Comparison of ENCODE assay signal across 21 mouse cellular contexts in the genomic region with DNA sequence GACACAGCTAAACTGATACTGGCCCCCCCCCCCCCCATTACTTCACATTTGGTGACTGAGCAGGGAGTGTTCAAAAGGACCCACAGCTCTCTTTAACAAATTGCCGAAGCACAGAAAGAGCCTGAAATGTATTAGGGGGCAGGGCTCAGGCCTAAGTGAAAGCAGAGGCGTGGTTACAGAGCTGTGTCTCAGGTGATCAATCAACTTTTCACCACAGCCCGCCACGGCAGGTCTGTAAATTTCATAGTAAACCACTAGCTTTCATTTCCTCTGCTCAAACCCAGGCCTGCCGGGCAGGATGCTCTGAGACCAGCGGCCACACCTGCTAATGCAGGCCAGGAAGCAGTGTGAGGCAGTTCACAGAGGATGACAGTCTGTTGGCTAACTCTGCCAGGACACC.
DNase-seq lines count a peak whose midpoint lies in the region; ATAC-seq and TF ChIP-seq lines count a peak whose summit lies in the region.
"Had no signal": no experiment of that assay in that cellular context is flagged by ENCODE, and none has a peak within 500 bp of the region (broad histone marks: within the 10 kb centered on the region; RNA-seq: fewer than 3 reads in every experiment).

No protein-coding gene starts in this region.

- TF ChIP-seq CTCF in CH12.LX (conservative IDR thresholded peaks at IDR 0.05 in 1 of 2, IDR thresholded peaks at IDR 0.05 in 1 of 2; ENCODE audit: low read depth in 2 of 2, low read length in 2 of 2): no peak

- in situ Hi-C loops in CH12.LX (cut with MboI; ENCODE audit: low pct_ligation_motif_present, low pct_unique_long_range_greater_than_20kb, low sequenced_read_pairs): no loop called here

- TF ChIP-seq EP300 in CH12.LX (IDR thresholded peaks at IDR 0.05; ENCODE audit: low read length): peak; percentile 44; the same call in 1 of the 2 replicates

- dilution Hi-C loops in CH12.LX (cut with MboI; ENCODE audit: extremely low pct_ligation_motif_present, extremely low pct_unique_long_range_greater_than_20kb, low sequenced_read_pairs): no loop called here

- WGBS in limb, embryonic 14.5 days: 2% methylated on average over 6 of the region's 6 CpGs

- H3K9ac ChIP-seq in CH12.LX (ENCODE audit: insufficient read depth, low read depth): no peak overlapping the region
- no peak overlapping the region for H3K9ac ChIP-seq in limb, embryonic 14.5 days (ENCODE audit: low read depth, low read length, severe bottlenecking)
- H3K9ac ChIP-seq: forebrain, embryonic 12.5 days; intestine, embryonic 15.5 days; limb, embryonic 15.5 days had no signal

- peak; percentile 3 to 14 for DNase-seq in B cell, adult 2 months
- DNase-seq in CH12.LX (ENCODE audit: extremely low read depth): peak; percentile 72
- no peak for DNase-seq in limb, embryonic 14.5 days (ENCODE audit: low spot score)
- no peak for DNase-seq in right cerebral cortex, adult 18-20 months
- no peak for DNase-seq in yolk sac, embryonic 10.5 days (ENCODE audit: low spot score)
- DNase-seq in kidney, adult 9 months: no peak
- DNase-seq in kidney, postnatal 4 days: no peak
- DNase-seq: adrenal gland, postnatal 25 days; cerebellum, adult 18-20 months; gastrocnemius, postnatal 25 days; heart, postnatal 4 days; kidney, postnatal 10 days; lung, postnatal 14 days; thymus, adult 2 months had no signal

- H3K4me3 ChIP-seq in CH12.LX (replicated peaks in 1 of 3; ENCODE audit: low read depth in 2 of 3, low read length in 2 of 3, poor library complexity in 1 of 3): no peak overlapping the region
- H3K4me3 ChIP-seq in limb, embryonic 14.5 days (replicated peaks; ENCODE audit: low read length): no peak overlapping the region
- H3K4me3 ChIP-seq: forebrain, embryonic 12.5 days; heart, embryonic 10.5 days; intestine, embryonic 15.5 days; left cerebral cortex, adult 2 months; limb, embryonic 15.5 days; midbrain, embryonic 10.5 days had no signal

- no peak for TF ChIP-seq POLR2A in CH12.LX (IDR thresholded peaks at IDR 0.05; ENCODE audit: low read depth, low read length)
- TF ChIP-seq POLR2A in limb, embryonic 14.5 days (IDR thresholded peaks at IDR 0.05; ENCODE audit: borderline replicate concordance, extremely low read depth, insufficient read depth, insufficient read length): no peak

- ATAC-seq in hematopoietic stem cell, adult 5-6 weeks (replicated peaks in 1 of 2; ENCODE audit: insufficient read depth in 1 of 2, low FRiP score in 2 of 2, low TSS enrichment in 1 of 2, low read depth in 1 of 2, poor library complexity in 2 of 2, severe bottlenecking in 2 of 2): peak; percentile 87 to 94
- ATAC-seq in limb, embryonic 14.5 days (ENCODE audit: low FRiP score, low read depth): peak; percentile 50; the same call in 1 of the 2 replicates
- ATAC-seq: intestine, embryonic 15.5 days had no signal

- no peak overlapping the region for H3K4me2 ChIP-seq in CH12.LX (ENCODE audit: insufficient read depth, low read depth, poor library complexity, severe bottlenecking)
- no peak overlapping the region for H3K4me2 ChIP-seq in limb, embryonic 14.5 days (replicated peaks; ENCODE audit: low read depth, low read length, severe bottlenecking)
- H3K4me2 ChIP-seq: forebrain, embryonic 12.5 days; intestine, embryonic 15.5 days; limb, embryonic 15.5 days had no signal

- peaks cover 18 to 63% of the 10 kb centered on the region in 2 experiments for H3K36me3 ChIP-seq in CH12.LX (replicated peaks in 1 of 2; ENCODE audit: control insufficient read depth in 1 of 2, insufficient read depth in 1 of 2, low read length in 1 of 2)
- no peaks in the 10 kb centered on the region for H3K36me3 ChIP-seq in limb, embryonic 14.5 days (ENCODE audit: control insufficient read depth, insufficient read depth, low read length)
- H3K36me3 ChIP-seq: intestine, embryonic 15.5 days had no signal

- peaks cover 0 to 10% of the 10 kb centered on the region in 2 experiments; a peak in 3 of 4 replicates for H3K4me1 ChIP-seq in CH12.LX (ENCODE audit: control insufficient read depth in 1 of 2, insufficient read depth in 2 of 2)
- peaks cover 3% of the 10 kb centered on the region; the same call in 1 of the 2 replicates for H3K4me1 ChIP-seq in limb, embryonic 14.5 days (ENCODE audit: control insufficient read depth, insufficient read depth, low read length)
- H3K4me1 ChIP-seq: intestine, embryonic 15.5 days had no signal

- H3K79me2 ChIP-seq in CH12.LX (replicated peaks; ENCODE audit: control insufficient read depth, extremely low read depth, insufficient read depth, poor library complexity, severe bottlenecking): no peaks in the 10 kb centered on the region

- H3K9me3 ChIP-seq in CH12.LX (replicated peaks; ENCODE audit: low read length): no peaks in the 10 kb centered on the region
- H3K9me3 ChIP-seq in limb, embryonic 14.5 days (ENCODE audit: control insufficient read depth, low read length): no peaks in the 10 kb centered on the region
- H3K9me3 ChIP-seq: forebrain, embryonic 12.5 days; heart, embryonic 10.5 days; intestine, embryonic 15.5 days; limb, embryonic 15.5 days; midbrain, embryonic 10.5 days had no signal

- no peak for TF ChIP-seq RAD21 in CH12.LX (IDR thresholded peaks at IDR 0.05; ENCODE audit: low read depth, low read length)

- no peak overlapping the region for H3K27ac ChIP-seq in CH12.LX (ENCODE audit: insufficient read depth, low read depth)
- H3K27ac ChIP-seq in limb, embryonic 14.5 days (replicated peaks; ENCODE audit: low read depth, low read length): no peak overlapping the region
- H3K27ac ChIP-seq: forebrain, embryonic 12.5 days; heart, embryonic 10.5 days; intestine, embryonic 15.5 days; left cerebral cortex, adult 2 months; limb, embryonic 15.5 days; midbrain, embryonic 10.5 days had no signal

- no peaks in the 10 kb centered on the region for H3K27me3 ChIP-seq in CH12.LX (replicated peaks)
- no peaks in the 10 kb centered on the region for H3K27me3 ChIP-seq in limb, embryonic 14.5 days (ENCODE audit: control insufficient read depth, insufficient read depth, low read length)
- H3K27me3 ChIP-seq: forebrain, embryonic 12.5 days; intestine, embryonic 15.5 days had no signal

TF ChIP-seq in CH12.LX, 34 proteins besides CTCF, POLR2A, EP300 and RAD21:
- no peak for TF ChIP-seq NRF1 (IDR thresholded peaks at IDR 0.05; ENCODE audit: low read depth, low read length)
- TF ChIP-seq NELFE (IDR thresholded peaks at IDR 0.05; ENCODE audit: low read depth, low read length): no peak
- TF ChIP-seq USF2 (conservative IDR thresholded peaks at IDR 0.05; ENCODE audit: low read depth, low read length): no peak
- TF ChIP-seq IRF4 (IDR thresholded peaks at IDR 0.05; ENCODE audit: low read depth, low read length): peak; percentile 74
- no peak for TF ChIP-seq JUND (conservative IDR thresholded peaks at IDR 0.05; ENCODE audit: low read depth, low read length)
- TF ChIP-seq JUN (IDR thresholded peaks at IDR 0.05; ENCODE audit: insufficient read depth, low read depth, low read length): no peak
- no peak for TF ChIP-seq MEF2A (IDR thresholded peaks at IDR 0.05; ENCODE audit: borderline replicate concordance, low read depth, low read length)
- TF ChIP-seq CHD2 (IDR thresholded peaks at IDR 0.05; ENCODE audit: low read length): no peak
- TF ChIP-seq MAZ (IDR thresholded peaks at IDR 0.05; ENCODE audit: low read depth, low read length): no peak
- TF ChIP-seq PAX5 (IDR thresholded peaks at IDR 0.05; ENCODE audit: low read length): no peak
- no peak for TF ChIP-seq UBTF (IDR thresholded peaks at IDR 0.05; ENCODE audit: low read depth, low read length)
- TF ChIP-seq MXI1 (IDR thresholded peaks at IDR 0.05; ENCODE audit: low read depth, low read length): no peak
- TF ChIP-seq RCOR1 (conservative IDR thresholded peaks at IDR 0.05; ENCODE audit: low read depth, low read length): no peak
- peak; percentile 81 for TF ChIP-seq BHLHE40 (IDR thresholded peaks at IDR 0.05; ENCODE audit: low read depth, low read length)
- no peak for TF ChIP-seq ZKSCAN1 (IDR thresholded peaks at IDR 0.05; ENCODE audit: borderline replicate concordance, low read depth, low read length)
- no peak for TF ChIP-seq MYC (IDR thresholded peaks at IDR 0.05; ENCODE audit: low read depth, low read length)
- TF ChIP-seq HCFC1 (IDR thresholded peaks at IDR 0.05; ENCODE audit: low read depth, low read length): no peak
- TF ChIP-seq E2F4 (IDR thresholded peaks at IDR 0.05; ENCODE audit: insufficient replicate concordance, low read depth, low read length): no peak
- TF ChIP-seq ZNF384 (IDR thresholded peaks at IDR 0.05; ENCODE audit: low read depth, low read length): no peak
- no peak for TF ChIP-seq ELF1 (IDR thresholded peaks at IDR 0.05; ENCODE audit: low read depth, low read length)
- no peak for TF ChIP-seq USF1 (IDR thresholded peaks at IDR 0.05; ENCODE audit: low read depth, low read length)
- TF ChIP-seq KAT2A (IDR thresholded peaks at IDR 0.05; ENCODE audit: insufficient replicate concordance, low read length): no peak
- TF ChIP-seq POLR2AphosphoS2 (IDR thresholded peaks at IDR 0.05; ENCODE audit: low read depth, low read length): no peak
- TF ChIP-seq GABPA (IDR thresholded peaks at IDR 0.05; ENCODE audit: insufficient replicate concordance, low read depth, low read length): no peak
- TF ChIP-seq TCF12 (IDR thresholded peaks at IDR 0.05; ENCODE audit: low read depth, low read length): 0 out of 2 replicates have a peak, but pooled peaks have one; percentile 33
- 0 out of 2 replicates have a peak, but pooled peaks have one; percentile 19 for TF ChIP-seq MAFK (IDR thresholded peaks at IDR 0.05; ENCODE audit: insufficient replicate concordance, low read length)
- no peak for TF ChIP-seq CHD1 (IDR thresholded peaks at IDR 0.05; ENCODE audit: low read depth, low read length)
- TF ChIP-seq TBP (conservative IDR thresholded peaks at IDR 0.05; ENCODE audit: low read depth, low read length): no peak
- peak; percentile 33; the same call in 1 of the 2 replicates for TF ChIP-seq ETS1 (conservative IDR thresholded peaks at IDR 0.05; ENCODE audit: low read depth, low read length)
- TF ChIP-seq SMC3 (IDR thresholded peaks at IDR 0.05; ENCODE audit: low read depth, low read length): no peak
- TF ChIP-seq ZMIZ1 (IDR thresholded peaks at IDR 0.05; ENCODE audit: low read depth, low read length): no peak
- 0 out of 2 replicates have a peak, but pooled peaks have one; percentile 9 for TF ChIP-seq MAX (IDR thresholded peaks at IDR 0.05; ENCODE audit: low read length)
- TF ChIP-seq ZC3H11A (IDR thresholded peaks at IDR 0.05; ENCODE audit: low read depth, low read length): no peak
- TF ChIP-seq SIN3A (IDR thresholded peaks at IDR 0.05; ENCODE audit: low read length): no peak

Comparison
In these comparisons a context has a peak if more than half of its experiments do, and no peak if none do; other contexts are left out.
1. DNase-seq: peak in B cell, adult 2 months (2 of 2) and CH12.LX (single experiment); none in limb, embryonic 14.5 days (single experiment), right cerebral cortex, adult 18-20 months (single experiment), yolk sac, embryonic 10.5 days (single experiment), kidney, adult 9 months (single experiment) and kidney, postnatal 4 days (0 of 2).